Mouse (Mus musculus) 3T3-L1 (cell line): ENCODE data around the gene Vil1.
A peak's percentile ranks its signal among the peaks of the same experiment; 100 is the strongest.
"Not testable (repeated sequence)": the region's sequence is repeated elsewhere in the genome, so short reads cannot be mapped to it uniquely, and the experiment has no call there.

Experiments used
- DNase-seq: peaks from one replicate; pipeline ENCODE4 v3.0.0-alpha.2; 2015; ENCODE audit warnings: low read depth, low spot score

The Vil1 gene

DNA sequence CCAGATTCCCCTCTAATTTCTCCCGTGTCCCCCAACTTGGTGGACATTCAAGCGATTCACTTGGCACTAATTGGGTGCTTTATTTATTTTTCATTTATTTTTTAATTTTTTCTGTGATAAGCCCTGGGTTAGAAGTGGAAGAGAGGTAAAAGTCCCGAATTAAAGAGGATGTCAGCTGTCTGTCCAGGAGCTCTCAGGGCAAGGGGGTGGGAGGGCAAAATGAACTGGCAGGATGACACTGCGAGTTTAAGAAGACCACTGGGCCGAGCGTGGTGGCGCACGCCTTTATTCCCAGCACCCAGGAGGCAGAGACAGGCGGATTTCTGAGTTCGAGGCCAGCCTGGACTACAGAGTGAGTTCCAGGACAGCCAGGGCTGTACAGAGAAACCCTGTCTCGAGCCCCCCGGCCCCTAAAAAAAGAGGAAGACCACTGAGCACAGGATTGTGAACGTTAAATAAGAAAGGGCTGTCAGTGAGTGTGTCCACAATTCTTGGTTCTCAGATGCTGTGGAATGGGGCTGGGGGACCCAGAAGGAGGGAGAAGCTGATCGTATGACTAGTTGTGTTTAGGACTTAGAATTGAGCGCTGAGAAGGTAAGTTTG is 21.7 kb upstream of the Vil1 start:
- no peak for DNase-seq

- DNase-seq, result no peak
These were observed 20.7 kb upstream of the Vil1 start for GRCm38 (mm10) chr1:74388398-74388920.

DNA sequence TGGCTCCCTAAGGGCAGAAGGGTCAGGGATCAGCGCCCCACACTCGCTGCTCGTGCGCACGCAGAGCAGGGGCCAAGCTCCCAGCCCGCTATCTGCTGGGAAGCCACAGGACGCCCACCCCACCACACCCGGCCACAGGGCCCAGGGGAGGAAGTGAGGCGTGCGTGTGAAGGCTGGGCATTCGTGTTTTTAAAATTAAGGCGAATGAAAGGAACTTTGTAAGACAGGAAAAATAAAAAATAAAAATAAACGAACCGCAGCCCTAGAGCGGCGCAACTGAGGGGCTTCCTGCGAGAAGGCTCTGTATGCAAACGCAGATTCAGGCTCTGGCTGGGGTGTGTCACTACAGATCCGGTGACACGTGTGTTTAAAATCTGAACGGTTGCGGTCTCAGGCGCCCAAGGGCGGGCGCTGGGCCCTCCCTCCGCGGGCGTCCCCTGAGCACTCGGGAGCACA is 19.3 kb upstream of the Vil1 start:
- peak; percentile 36 for DNase-seq

DNA sequence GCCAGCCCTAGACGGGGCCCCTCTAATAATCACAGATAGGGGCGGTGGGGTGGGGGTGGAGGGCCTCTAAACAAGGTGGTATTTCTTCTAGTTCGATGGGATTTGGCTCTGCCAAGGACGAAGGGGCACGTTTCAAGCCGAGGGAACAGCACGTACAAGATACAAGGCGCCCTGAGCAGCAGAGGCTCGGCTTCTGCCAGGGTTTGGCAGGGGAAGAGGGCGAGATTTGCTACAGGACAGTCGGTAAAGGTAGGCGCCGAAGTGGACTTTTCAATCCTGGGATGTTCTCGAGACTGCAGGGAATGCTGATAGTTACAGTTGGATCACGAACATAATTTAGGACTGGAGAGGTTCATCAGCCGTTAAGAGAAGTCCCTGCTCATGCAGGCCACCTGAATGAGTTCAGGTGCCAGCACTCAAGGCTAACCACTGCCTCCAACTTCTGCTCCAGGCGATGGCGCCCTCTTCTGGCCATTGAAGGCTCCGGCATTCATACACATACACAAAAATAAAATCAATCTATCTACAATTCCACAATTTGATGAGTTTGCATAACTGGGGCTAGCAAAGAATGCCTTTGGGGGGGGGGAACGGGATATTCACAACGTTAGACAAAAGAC is 18.8 kb upstream of the Vil1 start:
- peak; percentile 81 for DNase-seq

- DNase-seq, result peak; percentile 93
These were observed 18.0 kb upstream of the Vil1 start, which contains the start of gene Ctdsp1 for GRCm38 (mm10) chr1:74390924-74391748. Gene Ctdsp1, plus strand, starts transcription at chr1:74391509.

DNA sequence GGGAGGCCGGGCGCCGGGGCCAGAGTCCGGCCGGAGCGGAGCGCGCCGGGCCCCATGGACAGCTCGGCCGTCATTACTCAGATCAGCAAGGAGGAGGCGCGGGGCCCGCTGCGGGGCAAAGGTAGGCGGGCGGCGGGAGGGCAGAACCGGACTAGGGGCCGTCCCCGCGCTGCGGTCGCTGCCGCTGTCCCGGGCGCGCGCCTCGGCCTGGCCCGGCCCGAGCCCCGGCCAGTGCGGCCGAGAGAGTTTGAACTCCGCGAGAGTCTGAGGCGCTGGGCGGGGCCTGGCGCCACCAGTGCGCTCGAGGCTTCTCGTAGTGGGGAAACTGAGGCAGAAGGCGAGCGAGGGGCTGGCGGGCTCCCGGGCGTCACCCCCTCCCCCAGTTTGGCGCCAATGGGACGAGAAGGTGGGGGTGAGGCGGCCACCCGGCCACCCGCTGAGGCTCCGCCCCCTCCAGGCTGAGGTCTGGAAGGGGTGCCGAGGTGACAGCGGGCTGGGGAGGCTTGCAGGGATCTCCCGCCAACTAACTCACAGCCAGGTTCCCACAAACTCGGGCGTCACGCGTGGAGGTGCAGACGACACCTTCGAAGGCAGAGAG is 17.2 kb upstream of the Vil1 start:
- peak; percentile 59 for DNase-seq

DNA sequence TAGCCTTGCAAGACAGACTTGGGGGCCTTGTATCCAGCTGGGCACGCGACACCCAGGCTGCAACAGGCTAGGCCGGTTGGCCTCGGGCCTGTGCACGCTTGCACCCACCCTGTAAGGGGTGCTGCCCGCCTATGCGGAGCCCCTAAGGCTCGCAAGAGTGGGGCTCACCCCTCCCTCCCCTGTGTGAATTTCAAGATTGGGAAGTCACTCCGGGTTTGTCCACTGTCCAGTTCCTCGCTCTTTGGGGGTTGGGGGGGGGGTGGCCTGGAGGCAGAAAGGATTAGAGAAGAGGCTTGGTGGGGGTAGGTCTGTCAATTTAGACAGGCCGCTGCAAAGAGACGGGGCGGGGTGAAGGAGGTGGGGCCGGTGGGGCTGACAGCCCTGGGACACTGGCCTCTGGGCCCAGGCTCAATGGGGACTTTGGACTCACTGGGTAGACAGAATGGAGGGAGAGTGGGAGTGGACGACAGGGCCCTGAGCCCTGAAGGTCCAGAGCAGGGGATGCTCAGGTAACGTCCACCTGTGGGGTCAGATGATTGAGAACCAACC is 16.7 kb upstream of the Vil1 start:
- peak; percentile 33 for DNase-seq

DNA sequence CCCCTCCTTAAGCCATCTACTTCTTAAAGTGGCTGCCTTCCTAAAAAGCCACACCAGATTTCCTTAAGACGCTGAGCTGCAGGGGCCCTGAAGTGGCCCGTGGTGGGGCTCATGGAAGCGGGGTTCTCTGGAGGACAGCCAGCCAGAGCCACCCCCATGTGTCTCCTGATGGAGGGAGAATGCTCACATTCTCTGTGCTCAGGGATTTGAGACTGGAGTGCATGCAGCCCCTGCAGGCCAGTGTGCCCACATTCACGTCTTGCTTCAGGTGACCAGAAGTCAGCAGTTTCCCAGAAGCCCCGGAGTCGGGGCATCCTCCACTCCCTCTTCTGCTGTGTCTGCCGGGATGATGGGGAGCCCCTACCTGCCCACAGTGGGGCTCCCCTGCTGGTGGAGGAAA is 16.2 kb upstream of the Vil1 start:
- DNase-seq, result peak; percentile 36

GRCm38 (mm10) chr1:74393697-74394096 is 15.5 kb upstream of the Vil1 start:
- no peak for DNase-seq

DNA sequence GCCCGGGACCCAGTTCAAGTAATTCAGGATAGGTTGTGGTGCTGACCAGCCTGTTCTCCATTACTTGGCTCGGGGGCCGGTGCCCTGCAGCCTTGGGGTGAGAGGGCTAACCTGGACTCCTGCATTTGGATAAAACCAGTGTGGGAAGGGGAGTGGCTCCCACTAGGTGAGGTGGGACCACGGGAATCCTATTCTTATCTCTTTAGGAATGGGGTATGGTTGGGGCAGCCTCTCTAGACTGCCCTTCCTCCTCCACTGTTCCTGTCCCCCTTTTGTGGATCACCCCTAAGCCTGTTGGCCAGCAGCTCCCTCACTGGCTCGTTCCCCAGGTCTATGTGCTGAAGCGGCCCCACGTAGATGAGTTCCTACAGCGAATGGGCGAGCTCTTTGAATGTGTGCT is 14.9 kb upstream of the Vil1 start:
- DNase-seq, result no peak

- DNase-seq, result no peak
These were observed 14.3 kb upstream of the Vil1 start for GRCm38 (mm10) chr1:74394858-74395257.

DNA sequence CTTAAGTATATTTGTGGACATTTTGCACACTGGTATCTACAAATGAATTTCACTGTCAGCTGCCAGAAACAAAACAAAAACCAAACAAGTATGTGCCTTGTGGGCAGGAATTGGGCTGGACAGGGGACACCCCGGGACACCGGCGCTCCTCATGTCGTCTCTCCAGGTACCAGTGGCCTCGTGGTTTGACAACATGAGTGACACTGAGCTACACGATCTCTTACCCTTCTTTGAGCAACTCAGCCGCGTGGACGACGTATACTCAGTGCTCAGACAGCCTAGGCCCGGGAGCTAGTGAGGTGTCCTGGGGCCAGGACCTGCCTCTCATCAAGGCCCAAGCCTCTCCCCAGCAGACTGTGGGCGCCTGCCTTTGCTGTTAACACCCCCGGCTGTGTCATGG is 13.9 kb upstream of the Vil1 start:
- DNase-seq, result no peak

GRCm38 (mm10) chr1:74396456-74397222 is 12.5 kb upstream of the Vil1 start:
- DNase-seq, result not testable (repeated sequence)

- peak; percentile 98 for DNase-seq
These were observed 11.8 kb upstream of the Vil1 start for GRCm38 (mm10) chr1:74397268-74397918.

- DNase-seq, result peak; percentile 74
These were observed 11.2 kb upstream of the Vil1 start for GRCm38 (mm10) chr1:74397919-74398451.

GRCm38 (mm10) chr1:74400531-74400930 is 8.6 kb upstream of the Vil1 start:
- no peak for DNase-seq

DNA sequence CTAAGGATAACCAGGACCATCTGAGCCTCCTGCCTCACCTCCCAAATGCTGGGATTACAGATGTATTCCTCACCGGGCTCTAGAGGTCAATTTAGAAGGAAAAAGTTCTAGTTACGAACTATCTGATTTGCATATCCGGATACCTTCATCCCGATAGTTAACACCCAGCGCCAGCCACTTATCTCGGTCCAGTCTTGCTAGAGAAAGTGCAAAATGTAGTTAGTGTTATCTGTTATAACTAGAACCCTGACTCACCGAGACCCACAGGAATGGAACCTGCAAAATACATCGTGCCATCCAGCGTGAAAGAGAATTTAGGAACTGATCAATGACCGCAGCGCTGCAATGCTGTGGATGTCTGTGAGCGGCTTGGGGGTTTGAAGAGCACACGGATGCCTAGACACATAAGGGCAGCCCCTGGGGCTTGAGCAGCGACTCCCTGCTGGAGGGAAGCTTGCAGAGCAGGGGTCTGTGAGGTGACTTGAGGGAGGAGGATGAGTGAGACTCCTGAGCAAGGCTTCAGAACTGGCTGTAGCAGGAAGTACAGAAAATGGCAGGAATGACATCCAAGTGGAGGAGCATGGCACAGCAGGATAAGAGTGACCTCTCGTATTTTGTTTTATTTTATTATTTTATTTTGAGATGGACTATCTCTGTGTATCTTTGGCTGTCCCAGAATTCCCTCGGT is 8.0 kb upstream of the Vil1 start:
- DNase-seq, result no peak

DNA sequence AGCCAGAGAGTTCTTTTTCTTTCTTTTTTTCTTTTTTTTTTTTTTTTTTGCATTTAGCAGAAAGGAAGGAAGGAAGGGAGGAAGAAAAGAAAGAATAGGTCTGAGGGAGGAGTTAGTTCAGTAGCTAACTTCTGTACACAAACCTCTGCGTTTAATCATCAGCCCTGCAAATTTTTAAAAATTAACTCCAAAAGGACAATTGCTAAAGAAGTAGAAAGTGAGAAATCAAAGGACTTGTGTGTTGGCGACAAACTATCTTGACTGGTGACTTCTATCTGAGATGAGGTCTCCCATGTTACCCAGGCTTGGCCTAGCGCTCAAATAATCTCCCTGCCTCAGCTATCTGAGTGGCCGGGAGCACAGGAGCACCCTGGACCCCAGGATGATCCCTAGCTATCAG is 5.0 kb upstream of the Vil1 start:
- no peak for DNase-seq

DNA sequence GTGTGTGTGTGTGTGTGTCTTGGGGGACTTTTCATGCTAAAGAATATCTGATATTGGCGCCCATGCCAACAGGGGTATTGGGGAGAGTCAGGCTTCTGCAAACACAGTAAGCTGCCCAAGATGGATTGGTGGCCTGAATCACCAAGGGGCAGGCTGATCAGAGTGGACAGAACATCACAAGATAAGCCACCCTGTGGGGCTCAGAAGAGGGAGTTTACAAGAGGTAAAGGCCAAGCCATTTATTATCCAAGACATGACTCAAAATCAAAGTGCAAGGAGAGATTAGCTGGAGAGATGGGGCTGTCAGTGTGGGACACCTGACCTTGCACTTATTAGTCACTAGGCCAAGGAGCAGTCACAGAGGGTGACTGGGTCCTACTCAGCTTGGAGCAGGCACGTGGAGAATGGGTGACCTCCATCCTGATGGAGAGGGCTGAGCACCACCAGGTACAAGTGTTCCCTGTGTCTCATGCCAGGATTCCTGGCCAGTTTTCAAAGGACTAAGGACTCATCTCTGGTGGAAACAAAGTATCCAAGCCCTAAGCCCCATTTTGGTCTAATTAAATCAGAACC is 2.7 kb downstream of the Vil1 start:
- DNase-seq, result no peak
